Mouse (Mus musculus) neural tube, embryonic 15.5 days (tissue): ENCODE data around the gene Hoxa10. TPM values are rescaled to one million over a fixed set of nuclear protein-coding genes. Genes with fewer than 3 reads are reported as not detected.

Source experiments
- ATAC-seq: fragments of 200-750 bp; cut with Nextera tagmentation; 2 replicates; pipeline ENCODE4 v1.8.0; 2017; ENCODE audit warnings: mild to moderate bottlenecking, moderate TSS enrichment, moderate library complexity; ENCODE audit not compliant: low FRiP score
- H3K27ac ChIP-seq: fragments of 300-500 bp; sonication (generic); replicated peaks from 2 replicates; pipeline ENCODE4 v1.5.1; 2015; ENCODE audit warnings: mild to moderate bottlenecking, inconsistent platforms
- H3K27me3 ChIP-seq: fragments of 300-500 bp; sonication (generic); replicated peaks from 2 replicates; pipeline ENCODE4 v1.6.1; 2015; ENCODE audit warnings: inconsistent platforms
- H3K36me3 ChIP-seq: fragments of 300-500 bp; sonication (generic); 2 replicates; pipeline ENCODE4 v1.6.1; 2015; ENCODE audit warnings: inconsistent platforms
- H3K4me1 ChIP-seq: fragments of 300-500 bp; sonication (generic); 2 replicates; pipeline ENCODE4 v1.6.1; 2015; ENCODE audit warnings: inconsistent platforms
- H3K4me2 ChIP-seq: fragments of 300-500 bp; sonication (generic); 2 replicates; pipeline ENCODE4 v1.6.1; 2015; ENCODE audit warnings: inconsistent platforms, mild to moderate bottlenecking, moderate library complexity
- H3K4me3 ChIP-seq: fragments of 300-500 bp; sonication (generic); replicated peaks from 2 replicates; pipeline ENCODE4 v1.5.1; 2015; ENCODE audit warnings: mild to moderate bottlenecking, inconsistent platforms
- H3K9ac ChIP-seq: fragments of 300-500 bp; sonication (generic); replicated peaks from 2 replicates; pipeline ENCODE4 v1.6.1; 2015; ENCODE audit warnings: mild to moderate bottlenecking, inconsistent platforms
- H3K9me3 ChIP-seq: fragments of 300-500 bp; sonication (generic); replicated peaks from 2 replicates; pipeline ENCODE4 v1.6.1; 2016; ENCODE audit warnings: inconsistent platforms
- WGBS: fragments of 180-500 bp; shearing (Covaris S2); methylation state at CpG from one replicate; pipeline ENCODE4 v1.1.7; 2015; ENCODE audit warnings: mixed read lengths; 5-methylcytosine and 5-hydroxymethylcytosine counted together
- polyA plus RNA-seq: library from polyadenylated mRNA; unstranded; fragments of >200 nt; fragmentation: Nextera tagmentation; extraction: Ambion mirVana; gene quantifications from 2 replicates; pipeline ENCODE4 v1.2.1, GENCODE M21; 2015

Hoxa10 gene
- polyA plus RNA-seq, 1 experiment from 2014 or later, result 48.9 TPM

DNA sequence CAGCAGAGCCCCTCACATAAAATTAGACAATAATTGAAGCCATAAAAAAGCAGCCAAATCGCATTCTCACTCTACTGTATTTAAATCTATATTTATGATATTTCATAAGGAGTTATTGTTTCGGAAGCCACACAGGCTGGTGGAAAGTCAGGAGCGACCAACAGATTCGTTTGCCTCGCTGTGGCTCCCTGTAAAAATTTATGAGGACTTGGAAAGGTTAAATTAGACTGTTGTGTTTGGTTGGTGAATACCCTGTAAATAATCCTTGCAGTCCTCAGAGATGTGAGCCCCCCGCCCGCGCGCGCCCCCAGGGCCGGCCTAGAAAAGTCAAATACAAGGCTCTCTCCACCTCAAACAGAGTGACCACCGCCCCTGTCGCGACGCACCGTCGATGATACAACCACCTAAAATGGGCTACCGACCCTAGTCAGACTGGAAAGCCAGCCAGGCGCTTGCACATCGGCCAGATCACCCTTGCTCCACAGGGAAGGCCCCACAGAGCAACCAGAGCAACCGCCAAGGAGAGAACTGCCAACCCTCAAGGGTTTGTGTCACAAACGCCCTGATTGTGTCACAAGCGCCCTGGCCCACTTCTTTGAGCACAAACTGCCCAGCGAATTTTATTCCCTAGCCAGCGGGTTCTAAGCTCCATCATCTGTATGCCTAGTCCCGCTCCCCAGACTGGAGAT, 13.9 kb downstream of the Hoxa10 start:
- ATAC-seq, result peak; percentile 14

DNA sequence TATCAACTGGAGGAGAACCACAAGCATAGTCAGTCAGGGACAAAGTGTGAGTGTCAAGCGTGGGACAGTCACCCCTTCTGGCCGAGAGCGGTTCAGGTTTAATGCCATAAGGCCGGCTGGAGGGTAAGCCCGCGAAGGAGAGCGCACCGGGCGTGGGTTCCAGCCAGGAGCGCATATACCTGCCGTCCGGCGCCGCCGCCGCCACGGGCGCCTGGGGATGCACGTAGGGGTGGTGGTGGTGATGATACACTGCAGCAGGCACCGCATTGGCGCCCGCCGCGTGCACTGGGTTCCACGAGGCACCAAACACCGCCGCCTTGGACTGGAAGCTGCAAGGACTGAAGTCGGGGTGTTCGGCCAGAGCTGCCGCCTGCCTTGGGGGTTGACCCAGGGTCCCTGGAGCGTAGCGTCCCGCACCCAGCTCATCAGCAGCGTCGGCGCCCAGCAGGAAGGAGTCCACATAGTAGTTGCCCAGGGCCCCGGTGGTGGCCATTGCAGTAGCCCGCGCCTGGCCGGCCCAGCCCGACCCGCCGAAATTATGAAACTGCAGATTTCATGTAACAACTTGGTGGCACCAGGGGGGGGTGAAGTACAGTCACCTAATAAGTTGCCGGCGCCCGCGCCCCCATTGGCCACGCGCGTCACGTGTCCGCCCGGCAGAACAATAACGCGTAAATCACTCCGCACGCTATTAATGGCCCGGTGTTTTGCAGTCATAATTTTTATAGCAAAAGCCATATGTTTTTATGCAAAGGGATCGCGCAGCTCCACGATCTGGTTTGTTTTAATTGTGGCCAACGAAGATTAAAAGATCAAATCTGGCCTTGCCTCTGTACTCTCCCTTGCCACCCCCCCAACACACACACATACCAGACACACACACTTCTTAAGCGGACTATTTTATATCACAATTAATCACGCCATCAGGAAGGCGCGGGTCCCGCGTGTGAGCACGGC, 14.8 kb downstream of the Hoxa10 start:
- peak overlapping the region; percentile 65 for H3K4me3 ChIP-seq
- H3K27me3 ChIP-seq, result no peaks in the 10 kb centered on the region
- WGBS, result under 1% methylated on average over 69 of the region's 69 CpGs
- H3K9ac ChIP-seq, result peak overlapping the region; percentile 84
- peak overlapping the region; percentile 85 for H3K4me2 ChIP-seq
- H3K36me3 ChIP-seq, result no peaks in the 10 kb centered on the region
- no peaks in the 10 kb centered on the region for H3K9me3 ChIP-seq
- peak overlapping the region; percentile 100 for H3K27ac ChIP-seq
- peaks cover 35% of the 10 kb centered on the region for H3K4me1 ChIP-seq
- peak; percentile 79 for ATAC-seq

More for the DNA sequence above, 13.9 kb downstream of the Hoxa10 start:
- peaks cover 33% of the 10 kb centered on the region for H3K4me1 ChIP-seq
- no peaks in the 10 kb centered on the region for H3K9me3 ChIP-seq
- no peaks in the 10 kb centered on the region for H3K36me3 ChIP-seq
- peak overlapping the region; percentile 85 for H3K4me2 ChIP-seq
- H3K9ac ChIP-seq, result peak overlapping the region; percentile 84
- H3K27ac ChIP-seq, result peak overlapping the region; percentile 100
- WGBS, result 3% methylated on average over 26 of the region's 26 CpGs
- no peaks in the 10 kb centered on the region for H3K27me3 ChIP-seq
- peak overlapping the region; percentile 65 for H3K4me3 ChIP-seq

DNA sequence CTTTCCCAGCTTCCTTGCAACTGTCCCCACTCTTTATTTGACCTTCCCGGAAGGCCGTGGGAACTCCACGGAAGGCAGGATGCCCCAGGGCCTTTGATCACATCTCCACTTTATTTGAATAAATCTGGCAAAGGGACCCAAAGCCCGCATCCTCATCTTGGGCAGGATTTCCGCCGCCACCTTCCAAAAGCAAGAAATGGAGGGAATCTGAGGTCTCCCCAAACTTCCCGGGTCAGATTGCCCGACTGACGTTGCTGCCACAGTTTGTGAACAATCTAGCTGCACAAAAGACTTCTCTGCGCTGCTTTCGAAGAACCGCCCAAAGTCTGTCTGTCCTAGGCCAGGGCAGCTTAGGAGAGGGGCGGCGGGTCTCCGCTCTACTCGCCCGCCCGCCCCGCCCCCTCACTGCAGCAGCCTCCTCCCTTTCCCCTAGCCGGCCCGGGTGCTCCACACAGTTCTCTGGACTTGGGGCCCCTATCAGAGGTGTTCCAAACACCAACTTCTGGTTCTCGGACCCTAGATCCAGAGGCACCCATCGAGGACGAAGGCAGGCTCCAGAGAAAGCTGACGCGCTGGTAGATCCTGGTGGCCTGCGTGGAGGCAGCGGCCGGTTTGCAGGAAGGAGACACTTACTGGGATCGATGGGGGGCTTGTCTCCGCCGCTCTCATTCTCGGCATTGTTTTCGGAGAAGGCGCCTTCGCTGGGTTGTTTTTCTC, 15.6 kb downstream of the Hoxa10 start:
- peak overlapping the region; percentile 65 for H3K4me3 ChIP-seq
- WGBS, result 2% methylated on average over 36 of the region's 36 CpGs
- H3K27ac ChIP-seq, result peak overlapping the region; percentile 100
- H3K36me3 ChIP-seq, result no peaks in the 10 kb centered on the region
- no peak for ATAC-seq
- H3K9ac ChIP-seq, result peak overlapping the region; percentile 84
- peak overlapping the region; percentile 85 for H3K4me2 ChIP-seq
- no peaks in the 10 kb centered on the region for H3K9me3 ChIP-seq
- no peaks in the 10 kb centered on the region for H3K27me3 ChIP-seq
- peaks cover 41% of the 10 kb centered on the region for H3K4me1 ChIP-seq

- Histone ChIP-seq H3K4me2 (peak overlapping the region; percentile 85), H3K9me3 (no peaks in the 10 kb centered on the region), H3K36me3 (no peaks in the 10 kb centered on the region), H3K9ac (peak overlapping the region; percentile 84), H3K27me3 (no peaks in the 10 kb centered on the region), H3K4me1 (peaks cover 48% of the 10 kb centered on the region), H3K27ac (peak overlapping the region; percentile 100), H3K4me3 (peak overlapping the region; percentile 65)
- WGBS, result 3% methylated on average over 24 of the region's 24 CpGs
- ATAC-seq, result no peak
Measured at GRCm38 (mm10) chr6:52223939-52224760, 16.5 kb downstream of the Hoxa10 start.

GRCm38 (mm10) chr6:52222729-52223128, 17.9 kb downstream of the Hoxa10 start:
- Histone ChIP-seq H3K9ac (peak overlapping the region; percentile 84), H3K36me3 (no peaks in the 10 kb centered on the region), H3K9me3 (no peaks in the 10 kb centered on the region), H3K27me3 (no peaks in the 10 kb centered on the region), H3K4me1 (peaks cover 56% of the 10 kb centered on the region), H3K27ac (peak overlapping the region; percentile 100), H3K4me2 (peak overlapping the region; percentile 85), H3K4me3 (peak overlapping the region; percentile 65)
- 12% methylated on average over 13 of the region's 13 CpGs for WGBS
- no peak for ATAC-seq

DNA sequence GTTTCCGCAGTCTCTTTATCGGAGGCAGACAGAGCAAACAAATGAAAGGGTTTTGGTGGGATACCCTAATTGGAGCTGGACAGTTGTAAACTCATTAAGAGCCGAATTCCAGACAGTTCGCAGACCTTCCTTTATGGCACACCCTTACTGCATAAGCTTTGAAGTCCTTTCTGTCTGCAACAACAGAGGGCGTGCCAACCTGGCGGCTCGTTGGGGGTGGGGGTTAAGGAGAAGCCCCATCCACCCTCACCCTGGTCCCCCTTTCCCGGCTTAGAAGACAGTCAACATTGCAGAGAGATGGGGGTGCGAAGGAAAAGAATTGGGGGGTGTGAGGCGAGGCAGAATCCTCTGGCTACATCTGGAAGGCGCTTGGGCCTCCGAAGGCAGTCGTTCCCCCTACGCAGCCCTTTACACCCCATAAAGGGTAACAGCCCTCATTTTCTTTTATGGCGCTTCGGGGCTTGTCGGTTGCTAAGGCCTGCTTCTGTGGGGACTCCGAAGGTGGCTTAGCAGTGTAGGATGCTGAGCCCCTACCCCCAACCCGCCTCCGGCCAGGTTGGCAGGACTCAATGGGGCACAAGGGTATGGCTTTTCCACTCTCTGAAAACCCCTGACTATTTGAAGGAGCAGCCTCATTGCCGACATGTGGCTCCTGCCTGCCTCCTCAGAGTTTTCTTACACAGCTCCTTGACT, 18.5 kb downstream of the Hoxa10 start:
- Histone ChIP-seq H3K4me1 (peaks cover 52% of the 10 kb centered on the region), H3K27me3 (no peaks in the 10 kb centered on the region), H3K9me3 (no peaks in the 10 kb centered on the region), H3K4me3 (peak overlapping the region; percentile 65), H3K27ac (peak overlapping the region; percentile 100), H3K9ac (peak overlapping the region; percentile 84), H3K4me2 (peak overlapping the region; percentile 85), H3K36me3 (no peaks in the 10 kb centered on the region)
- 5% methylated on average over 21 of the region's 21 CpGs for WGBS
- no peak for ATAC-seq

DNA sequence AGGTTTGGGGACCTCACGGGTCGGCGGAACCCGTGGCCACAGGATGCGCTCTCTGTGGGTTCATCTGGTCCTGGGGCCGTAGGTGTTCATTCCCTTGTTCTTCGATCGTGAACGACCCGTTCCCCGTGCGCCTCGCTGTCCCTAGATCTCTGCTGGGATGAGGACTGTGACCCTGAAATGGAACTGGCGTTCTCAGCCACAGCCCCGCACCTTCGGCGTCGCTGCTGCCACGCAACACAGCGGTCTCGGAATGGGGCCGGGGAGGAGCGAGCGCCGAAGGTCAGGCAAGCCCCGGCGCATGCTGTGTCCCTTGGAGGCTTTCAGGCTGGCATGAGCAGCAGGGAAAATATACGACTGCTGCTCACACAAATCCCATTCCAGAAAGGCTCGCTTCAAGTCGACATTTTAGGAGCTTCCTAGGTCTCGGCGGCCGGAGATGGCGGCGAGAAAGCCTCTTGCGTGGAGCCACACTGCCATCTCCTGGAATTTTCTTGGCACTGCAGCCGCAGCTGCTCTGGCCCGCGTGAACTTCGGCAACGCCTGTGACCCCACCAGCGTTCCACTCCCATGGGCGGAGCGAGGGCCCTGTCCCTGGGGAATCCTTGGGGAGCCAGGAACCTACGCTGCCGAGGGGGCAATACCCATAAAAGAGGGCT, 19.2 kb downstream of the Hoxa10 start, which contains the start of gene Hoxa7:
TSS of gene Hoxa7 (minus strand) at position 518 of the 656 bp plus-strand sequence.
- peak within 1 kb of the TSS; percentile 100 for H3K27ac ChIP-seq
- peak within 1 kb of the TSS; percentile 85 for H3K4me2 ChIP-seq
- H3K27me3 ChIP-seq, result no peaks in the 10 kb centered on the region
- no peaks in the 10 kb centered on the region for H3K36me3 ChIP-seq
- under 1% methylated on average over 46 of the region's 46 CpGs for WGBS
- H3K9ac ChIP-seq, result peak within 1 kb of the TSS; percentile 84
- H3K4me3 ChIP-seq, result peak within 1 kb of the TSS; percentile 65
- H3K9me3 ChIP-seq, result no peaks in the 10 kb centered on the region
- peaks cover 50% of the 10 kb centered on the region for H3K4me1 ChIP-seq
- ATAC-seq, result peak; percentile 34

DNA sequence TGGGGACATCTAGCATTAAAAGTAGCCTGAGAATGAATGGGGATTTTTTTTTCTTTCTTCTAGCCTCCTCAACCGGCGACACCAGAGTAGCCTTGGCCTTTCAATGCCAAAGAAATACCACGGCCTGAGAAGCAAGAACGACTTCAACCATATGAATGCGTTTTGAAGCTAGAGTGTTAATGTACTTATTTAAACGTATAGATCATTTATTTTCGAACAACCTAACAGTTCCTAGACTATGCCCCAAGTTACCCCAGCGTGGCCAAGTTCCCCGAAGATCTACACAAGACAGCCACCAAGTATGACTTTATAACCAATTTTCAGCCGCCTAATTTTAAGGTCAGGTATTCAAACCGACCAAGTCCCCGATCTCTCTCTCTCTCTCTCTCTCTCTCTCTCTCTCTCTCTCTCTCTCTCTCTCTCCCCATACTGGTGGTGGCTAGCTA, 19.8 kb downstream of the Hoxa10 start:
- Histone ChIP-seq H3K4me1 (peaks cover 54% of the 10 kb centered on the region), H3K9ac (peak overlapping the region; percentile 84), H3K27me3 (no peaks in the 10 kb centered on the region), H3K27ac (peak overlapping the region; percentile 100), H3K4me2 (peak overlapping the region; percentile 85), H3K36me3 (no peaks in the 10 kb centered on the region), H3K9me3 (no peaks in the 10 kb centered on the region), H3K4me3 (peak overlapping the region; percentile 65)
- WGBS, result 2% methylated on average over 12 of the region's 12 CpGs
- ATAC-seq, result no peak

GRCm38 (mm10) chr6:52220003-52220864, 20.4 kb downstream of the Hoxa10 start:
- 5% methylated on average over 32 of the region's 32 CpGs for WGBS
- no peaks in the 10 kb centered on the region for H3K9me3 ChIP-seq
- peak overlapping the region; percentile 84 for H3K9ac ChIP-seq
- no peaks in the 10 kb centered on the region for H3K36me3 ChIP-seq
- ATAC-seq, result no peak
- peak overlapping the region; percentile 100 for H3K27ac ChIP-seq
- peaks cover 54% of the 10 kb centered on the region for H3K4me1 ChIP-seq
- peak overlapping the region; percentile 65 for H3K4me3 ChIP-seq
- H3K4me2 ChIP-seq, result peak overlapping the region; percentile 85
- H3K27me3 ChIP-seq, result no peaks in the 10 kb centered on the region
